Mouse (Mus musculus) olfactory bulb, adult 2 months (tissue): Measurements from ENCODE around the gene Gm28308. TPM values are rescaled to one million over a fixed set of nuclear protein-coding genes. Genes with fewer than 3 reads are reported as not detected.

Experiments used
- H3K27ac ChIP-seq: fragments of 200-500 bp; 2 replicates; pipeline ENCODE4 v1.5.1; 2012; ENCODE audit warnings: low read depth, low read length; ENCODE audit not compliant: insufficient read depth
- H3K4me1 ChIP-seq: fragments of 200-500 bp; 2 replicates; pipeline ENCODE4 v1.6.1; 2012; ENCODE audit warnings: low read length; ENCODE audit not compliant: control insufficient read depth, insufficient read depth
- H3K4me3 ChIP-seq: fragments of 200-500 bp; 2 replicates; pipeline ENCODE4 v1.5.1; 2012; ENCODE audit warnings: mild to moderate bottlenecking, low read depth, low read length, moderate library complexity; ENCODE audit not compliant: insufficient read depth
- CTCF ChIP-seq: fragments of 200-500 bp; IDR thresholded peaks from 2 replicates; pipeline ENCODE4 v1.5.1; 2012; ENCODE audit warnings: low read depth, mild to moderate bottlenecking, low read length, moderate library complexity; ENCODE audit not compliant: insufficient read depth
- POLR2A ChIP-seq: fragments of 200-500 bp; IDR thresholded peaks from 2 replicates; pipeline ENCODE4 v1.6.1; 2012; ENCODE audit warnings: mild to moderate bottlenecking, low read depth, low read length, moderate library complexity; ENCODE audit not compliant: insufficient read depth
- WGBS: fragments of 180-500 bp; shearing (Covaris S2); methylation state at CpG from one replicate; pipeline ENCODE4 v1.1.7; 2018; 5-methylcytosine and 5-hydroxymethylcytosine counted together
- polyA plus RNA-seq: library from polyadenylated mRNA; stranded (reverse); fragments of >200 nt; gene quantifications from 2 replicates; pipeline ENCODE4 v1.2.4, GENCODE M21; 2012; ENCODE audit warnings: low replicate concordance; ENCODE audit not compliant: missing spikeins, insufficient read depth, insufficient read length

The Gm28308 gene
- polyA plus RNA-seq, 1 experiment: not detected

GRCm38 (mm10) chr6:52191860-52192550 lies 21.1 kb downstream of the Gm28308 start:
- no peaks in the 10 kb centered on the region; the same call in 1 of the 2 replicates for H3K4me1 ChIP-seq
- H3K4me3 ChIP-seq: peak overlapping the region; percentile 4; the same call in 1 of the 2 replicates
- 2% methylated on average over 44 of the region's 55 CpGs for WGBS
- no peak for TF ChIP-seq CTCF
- no peak for TF ChIP-seq POLR2A
- no peak overlapping the region for H3K27ac ChIP-seq

GRCm38 (mm10) chr6:52190906-52191810 lies 22.0 kb downstream of the Gm28308 start, which contains the start of gene Hoxa4:
Gene Hoxa4, minus strand, starts transcription at chr6:52191753.
- TF ChIP-seq CTCF: no peak
- no peak for TF ChIP-seq POLR2A
- no peaks in the 10 kb centered on the region; the same call in 1 of the 2 replicates for H3K4me1 ChIP-seq
- 1% methylated on average over 93 of the region's 102 CpGs for WGBS
- H3K4me3 ChIP-seq: peak within 1 kb of the TSS; percentile 4; the same call in 1 of the 2 replicates
- no peak within 1 kb of the TSS for H3K27ac ChIP-seq

GRCm38 (mm10) chr6:52190410-52190809 lies 22.7 kb downstream of the Gm28308 start:
- Histone ChIP-seq H3K27ac (no peak overlapping the region), H3K4me3 (no peak overlapping the region), H3K4me1 (no peaks in the 10 kb centered on the region; the same call in 1 of the 2 replicates)
- WGBS: 2% methylated on average over 23 of the region's 23 CpGs
- TF ChIP-seq POLR2A (no peak), CTCF (no peak)

GRCm38 (mm10) chr6:52189909-52190308 lies 23.2 kb downstream of the Gm28308 start:
- 2% methylated on average over 8 of the region's 8 CpGs for WGBS
- no peak overlapping the region for H3K4me3 ChIP-seq
- TF ChIP-seq CTCF (no peak), POLR2A (no peak)
- no peak overlapping the region for H3K27ac ChIP-seq
- no peaks in the 10 kb centered on the region; the same call in 1 of the 2 replicates for H3K4me1 ChIP-seq

GRCm38 (mm10) chr6:52189172-52189591 lies 24.0 kb downstream of the Gm28308 start:
- 13% methylated on average over 5 of the region's 5 CpGs for WGBS
- H3K4me1 ChIP-seq: no peaks in the 10 kb centered on the region; the same call in 1 of the 2 replicates
- no peak overlapping the region for H3K27ac ChIP-seq
- TF ChIP-seq POLR2A (no peak), CTCF (no peak)
- no peak overlapping the region for H3K4me3 ChIP-seq

GRCm38 (mm10) chr6:52186500-52186899 lies 26.6 kb downstream of the Gm28308 start:
- TF ChIP-seq POLR2A (no peak), CTCF (no peak)
- Histone ChIP-seq H3K4me3 (no peak overlapping the region), H3K27ac (no peak overlapping the region), H3K4me1 (no peaks in the 10 kb centered on the region)
- WGBS: 8% methylated on average over 1 of the region's 1 CpGs

- 7% methylated on average over 3 of the region's 3 CpGs for WGBS
- Histone ChIP-seq H3K4me1 (no peaks in the 10 kb centered on the region), H3K27ac (no peak overlapping the region), H3K4me3 (no peak overlapping the region)
- TF ChIP-seq POLR2A (no peak), CTCF (no peak)
Observed at GRCm38 (mm10) chr6:52185834-52186233, 27.3 kb downstream of the Gm28308 start.

- WGBS: 3% methylated on average over 19 of the region's 19 CpGs
- no peak overlapping the region for H3K4me3 ChIP-seq
- H3K27ac ChIP-seq: no peak overlapping the region
- no peak for TF ChIP-seq CTCF
- TF ChIP-seq POLR2A: no peak
- no peaks in the 10 kb centered on the region for H3K4me1 ChIP-seq
Observed at GRCm38 (mm10) chr6:52185222-52185621, 27.9 kb downstream of the Gm28308 start.

- Histone ChIP-seq H3K27ac (no peak overlapping the region), H3K4me1 (no peaks in the 10 kb centered on the region), H3K4me3 (no peak overlapping the region)
- TF ChIP-seq CTCF: no peak
- no peak for TF ChIP-seq POLR2A
- WGBS: 3% methylated on average over 6 of the region's 6 CpGs
Observed at GRCm38 (mm10) chr6:52184668-52185067, 28.5 kb downstream of the Gm28308 start.
